Mouse (Mus musculus): ENCODE data around the gene Fhit. TPM values are rescaled to one million over a fixed set of nuclear protein-coding genes. Genes with fewer than 3 reads are reported as not detected.
"Not testable (repeated sequence)": the region's sequence is repeated elsewhere in the genome, so short reads cannot be mapped to it uniquely, and the experiment has no call there.

Fhit gene
- polyA plus RNA-seq, 1 experiment from 2014 or later, result 12.6 TPM

- Histone ChIP-seq H3K9me3 (ENCODE audit: control insufficient read depth, low read length) (no peaks in the 10 kb centered on the region), H3K4me2 (replicated peaks) (no peak overlapping the region), H3K4me1 (replicated peaks; ENCODE audit: control insufficient read depth, insufficient read depth, low read length) (no peaks in the 10 kb centered on the region), H3K9ac (no peak overlapping the region), H3K27ac (no peak overlapping the region), H3K27me3 (ENCODE audit: control insufficient read depth, insufficient read depth, low read length) (no peaks in the 10 kb centered on the region), H3K36me3 (replicated peaks; ENCODE audit: control insufficient read depth, insufficient read depth) (no peaks in the 10 kb centered on the region), H3K4me3 (replicated peaks; ENCODE audit: low read length) (no peak overlapping the region)
- 92% methylated on average over 2 of the region's 2 CpGs for WGBS
- ATAC-seq (ENCODE audit: low FRiP score), result no peak
- DNase-seq (ENCODE audit: low spot score), result no peak
These were observed 383.1 kb downstream of the Fhit start for GRCm38 (mm10) chr14:10778721-10779120.

DNA sequence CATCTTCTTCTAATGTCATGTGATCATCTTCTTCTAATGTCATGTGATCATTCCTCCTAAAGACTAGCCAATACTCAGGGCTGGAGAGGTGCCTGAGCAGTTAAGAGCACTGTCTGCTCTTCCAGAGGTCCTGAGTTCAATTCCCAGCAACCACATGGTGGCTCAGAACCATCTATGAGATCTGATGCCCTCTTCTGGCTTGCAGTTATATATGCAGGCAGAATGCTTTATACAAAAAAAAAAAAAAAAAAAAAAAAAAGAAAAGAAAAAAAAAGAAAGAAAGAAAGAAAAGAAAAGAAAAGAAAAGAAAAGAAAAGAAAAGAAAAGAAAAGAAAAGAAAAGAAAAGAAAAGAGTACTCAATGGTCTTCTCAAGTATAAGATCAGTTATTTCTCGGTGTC is 407.0 kb downstream of the Fhit start:
- ATAC-seq (ENCODE audit: low FRiP score); H3K9me3 ChIP-seq (ENCODE audit: control insufficient read depth, low read length); H3K36me3 ChIP-seq (replicated peaks; ENCODE audit: control insufficient read depth, insufficient read depth); H3K27ac ChIP-seq; DNase-seq (ENCODE audit: low spot score); H3K9ac ChIP-seq; H3K4me2 ChIP-seq (replicated peaks); H3K27me3 ChIP-seq (ENCODE audit: control insufficient read depth, insufficient read depth, low read length); H3K4me3 ChIP-seq (replicated peaks; ENCODE audit: low read length); H3K4me1 ChIP-seq (replicated peaks; ENCODE audit: control insufficient read depth, insufficient read depth, low read length): not testable (repeated sequence)
- 91% methylated on average over 1 of the region's 1 CpGs for WGBS

GRCm38 (mm10) chr14:10738076-10738475 is 423.8 kb downstream of the Fhit start:
- H3K27me3 ChIP-seq (ENCODE audit: control insufficient read depth, insufficient read depth, low read length), result no peaks in the 10 kb centered on the region
- no peak overlapping the region for H3K9ac ChIP-seq
- H3K4me3 ChIP-seq (replicated peaks; ENCODE audit: low read length), result no peak overlapping the region
- H3K27ac ChIP-seq, result no peak overlapping the region
- no peak for ATAC-seq (ENCODE audit: low FRiP score)
- no peaks in the 10 kb centered on the region for H3K9me3 ChIP-seq (ENCODE audit: control insufficient read depth, low read length)
- WGBS, result 71% methylated on average over 2 of the region's 2 CpGs
- H3K36me3 ChIP-seq (replicated peaks; ENCODE audit: control insufficient read depth, insufficient read depth), result no peaks in the 10 kb centered on the region
- no peak overlapping the region for H3K4me2 ChIP-seq (replicated peaks)
- no peak for DNase-seq (ENCODE audit: low spot score)
- H3K4me1 ChIP-seq (replicated peaks; ENCODE audit: control insufficient read depth, insufficient read depth, low read length), result no peaks in the 10 kb centered on the region

- Histone ChIP-seq H3K27me3 (ENCODE audit: control insufficient read depth, insufficient read depth, low read length) (no peaks in the 10 kb centered on the region), H3K4me2 (replicated peaks) (no peak overlapping the region), H3K9me3 (ENCODE audit: control insufficient read depth, low read length) (no peaks in the 10 kb centered on the region), H3K9ac (no peak overlapping the region), H3K4me1 (replicated peaks; ENCODE audit: control insufficient read depth, insufficient read depth, low read length) (no peaks in the 10 kb centered on the region), H3K36me3 (replicated peaks; ENCODE audit: control insufficient read depth, insufficient read depth) (no peaks in the 10 kb centered on the region), H3K4me3 (replicated peaks; ENCODE audit: low read length) (no peak overlapping the region), H3K27ac (no peak overlapping the region)
- no peak for DNase-seq (ENCODE audit: low spot score)
- no peak for ATAC-seq (ENCODE audit: low FRiP score)
These were observed 439.3 kb downstream of the Fhit start for GRCm38 (mm10) chr14:10722525-10722924.

- Histone ChIP-seq H3K9ac (no peak overlapping the region), H3K4me2 (replicated peaks) (no peak overlapping the region), H3K4me1 (replicated peaks; ENCODE audit: control insufficient read depth, insufficient read depth, low read length) (no peaks in the 10 kb centered on the region), H3K36me3 (replicated peaks; ENCODE audit: control insufficient read depth, insufficient read depth) (no peaks in the 10 kb centered on the region), H3K4me3 (replicated peaks; ENCODE audit: low read length) (no peak overlapping the region), H3K27ac (no peak overlapping the region), H3K9me3 (ENCODE audit: control insufficient read depth, low read length) (no peaks in the 10 kb centered on the region), H3K27me3 (ENCODE audit: control insufficient read depth, insufficient read depth, low read length) (no peaks in the 10 kb centered on the region)
- DNase-seq (ENCODE audit: low spot score), result no peak
- no peak for ATAC-seq (ENCODE audit: low FRiP score)
- 72% methylated on average over 3 of the region's 3 CpGs for WGBS
These were observed 448.9 kb downstream of the Fhit start for GRCm38 (mm10) chr14:10712916-10713315.

- H3K36me3 ChIP-seq (replicated peaks; ENCODE audit: control insufficient read depth, insufficient read depth), result no peaks in the 10 kb centered on the region
- no peaks in the 10 kb centered on the region for H3K4me1 ChIP-seq (replicated peaks; ENCODE audit: control insufficient read depth, insufficient read depth, low read length)
- no peaks in the 10 kb centered on the region for H3K27me3 ChIP-seq (ENCODE audit: control insufficient read depth, insufficient read depth, low read length)
- WGBS, result 81% methylated on average over 7 of the region's 7 CpGs
- no peak overlapping the region for H3K4me3 ChIP-seq (replicated peaks; ENCODE audit: low read length)
- no peak for ATAC-seq (ENCODE audit: low FRiP score)
- H3K9ac ChIP-seq, result no peak overlapping the region
- H3K4me2 ChIP-seq (replicated peaks), result no peak overlapping the region
- no peak overlapping the region for H3K27ac ChIP-seq
- H3K9me3 ChIP-seq (ENCODE audit: control insufficient read depth, low read length), result no peaks in the 10 kb centered on the region
- DNase-seq (ENCODE audit: low spot score), result no peak
These were observed 449.3 kb downstream of the Fhit start for GRCm38 (mm10) chr14:10712522-10712881.

DNA sequence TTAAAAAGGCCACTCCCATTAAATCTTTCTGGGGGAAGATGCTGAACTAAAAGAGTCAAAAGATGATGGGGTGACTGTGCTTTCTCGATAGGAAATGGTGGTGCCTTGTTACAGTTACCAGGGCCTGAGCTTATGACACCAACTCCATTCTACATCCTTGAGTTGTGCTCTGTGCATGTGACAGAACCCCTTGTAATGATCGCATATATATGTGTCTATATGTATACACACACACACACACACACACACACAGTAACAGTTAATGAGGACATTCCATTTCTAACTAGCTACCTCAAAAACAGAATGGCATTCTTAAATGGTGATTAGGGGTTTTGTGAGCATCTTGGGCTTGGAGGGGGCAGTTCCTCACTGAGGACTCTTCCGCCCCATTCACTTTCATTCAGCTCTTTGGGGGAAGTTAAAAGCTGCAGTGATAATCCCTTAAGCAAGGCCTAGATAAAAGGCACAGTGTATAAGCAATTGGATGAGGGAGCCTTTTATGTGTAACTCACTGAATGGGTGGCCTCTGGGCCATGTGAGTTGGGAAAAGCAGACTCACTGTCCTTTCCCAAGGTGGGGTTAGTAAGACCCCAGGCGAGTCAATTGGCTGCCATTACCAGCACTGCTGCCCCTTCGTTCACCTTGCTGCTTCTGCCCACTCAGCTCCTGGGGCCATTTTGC is 449.9 kb downstream of the Fhit start:
- Histone ChIP-seq H3K4me3 (replicated peaks; ENCODE audit: low read length) (no peak overlapping the region), H3K36me3 (replicated peaks; ENCODE audit: control insufficient read depth, insufficient read depth) (no peaks in the 10 kb centered on the region), H3K27me3 (ENCODE audit: control insufficient read depth, insufficient read depth, low read length) (no peaks in the 10 kb centered on the region), H3K9ac (no peak overlapping the region), H3K9me3 (ENCODE audit: control insufficient read depth, low read length) (no peaks in the 10 kb centered on the region), H3K27ac (no peak overlapping the region), H3K4me1 (replicated peaks; ENCODE audit: control insufficient read depth, insufficient read depth, low read length) (no peaks in the 10 kb centered on the region), H3K4me2 (replicated peaks) (no peak overlapping the region)
- no peak for DNase-seq (ENCODE audit: low spot score)
- 85% methylated on average over 5 of the region's 5 CpGs for WGBS
- ATAC-seq (ENCODE audit: low FRiP score), result 0 out of 2 replicates have a peak, but pooled peaks have one; percentile 24

DNA sequence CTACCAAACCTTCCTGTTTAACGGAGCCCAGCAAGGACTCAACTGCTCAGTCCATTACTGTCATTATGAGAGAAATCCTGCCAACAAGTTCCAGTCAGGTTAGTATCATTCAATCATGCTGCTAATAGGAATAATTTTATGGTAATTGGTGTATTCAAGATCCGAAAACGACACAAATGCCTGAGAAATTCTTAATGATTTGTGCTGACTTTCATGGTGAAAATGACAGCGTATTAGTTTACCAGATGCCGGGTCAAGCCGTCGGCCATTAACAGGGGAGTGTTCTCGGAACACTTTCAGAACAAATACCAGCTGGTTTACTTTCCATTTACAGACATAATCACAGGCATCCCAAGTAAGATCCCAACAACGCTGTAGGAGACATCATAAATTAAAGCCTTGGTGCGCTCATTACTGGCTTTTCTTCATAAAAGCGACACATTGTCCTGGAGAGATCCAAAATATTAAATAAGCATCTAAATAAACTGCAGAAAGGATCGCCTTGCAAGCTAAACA is 451.0 kb downstream of the Fhit start:
- H3K4me2 ChIP-seq (replicated peaks), result no peak overlapping the region
- H3K4me1 ChIP-seq (replicated peaks; ENCODE audit: control insufficient read depth, insufficient read depth, low read length), result no peaks in the 10 kb centered on the region
- H3K9me3 ChIP-seq (ENCODE audit: control insufficient read depth, low read length), result no peaks in the 10 kb centered on the region
- 80% methylated on average over 12 of the region's 12 CpGs for WGBS
- no peak overlapping the region for H3K27ac ChIP-seq
- ATAC-seq (ENCODE audit: low FRiP score) (no peak), DNase-seq (ENCODE audit: low spot score) (no peak)
- no peaks in the 10 kb centered on the region for H3K36me3 ChIP-seq (replicated peaks; ENCODE audit: control insufficient read depth, insufficient read depth)
- no peak overlapping the region for H3K9ac ChIP-seq
- H3K4me3 ChIP-seq (replicated peaks; ENCODE audit: low read length), result no peak overlapping the region
- H3K27me3 ChIP-seq (ENCODE audit: control insufficient read depth, insufficient read depth, low read length), result no peaks in the 10 kb centered on the region

- WGBS, result 78% methylated on average over 2 of the region's 2 CpGs
- DNase-seq (ENCODE audit: low spot score) (no peak), ATAC-seq (ENCODE audit: low FRiP score) (no peak)
- H3K36me3 ChIP-seq (replicated peaks; ENCODE audit: control insufficient read depth, insufficient read depth), result no peaks in the 10 kb centered on the region
- no peaks in the 10 kb centered on the region for H3K9me3 ChIP-seq (ENCODE audit: control insufficient read depth, low read length)
- no peaks in the 10 kb centered on the region for H3K4me1 ChIP-seq (replicated peaks; ENCODE audit: control insufficient read depth, insufficient read depth, low read length)
- H3K4me2 ChIP-seq (replicated peaks), result no peak overlapping the region
- H3K27me3 ChIP-seq (ENCODE audit: control insufficient read depth, insufficient read depth, low read length), result no peaks in the 10 kb centered on the region
- no peak overlapping the region for H3K27ac ChIP-seq
- H3K9ac ChIP-seq, result no peak overlapping the region
- no peak overlapping the region for H3K4me3 ChIP-seq (replicated peaks; ENCODE audit: low read length)
These were observed 460.1 kb downstream of the Fhit start for GRCm38 (mm10) chr14:10701707-10702106.

- Histone ChIP-seq H3K4me1 (replicated peaks; ENCODE audit: control insufficient read depth, insufficient read depth, low read length) (peaks cover 5% of the 10 kb centered on the region; the same call in 1 of the 2 replicates), H3K27ac (no peak overlapping the region), H3K9ac (no peak overlapping the region), H3K4me3 (replicated peaks; ENCODE audit: low read length) (no peak overlapping the region), H3K36me3 (replicated peaks; ENCODE audit: control insufficient read depth, insufficient read depth) (no peaks in the 10 kb centered on the region), H3K9me3 (ENCODE audit: control insufficient read depth, low read length) (no peaks in the 10 kb centered on the region), H3K4me2 (replicated peaks) (no peak overlapping the region), H3K27me3 (ENCODE audit: control insufficient read depth, insufficient read depth, low read length) (no peaks in the 10 kb centered on the region)
- 29% methylated on average over 4 of the region's 4 CpGs for WGBS
- DNase-seq (ENCODE audit: low spot score) (no peak), ATAC-seq (ENCODE audit: low FRiP score) (no peak)
These were observed 481.8 kb downstream of the Fhit start for GRCm38 (mm10) chr14:10680041-10680440.
